Mouse (Mus musculus) thymus, adult 2 months (tissue): ENCODE measurements at regions not wholly inside any gene's neighbourhood (a gene's known extent, or its start where the extent isn't known, plus 50 kb on each side); places are given as distances from the start of the nearest gene placed in this dataset.

Experiments
- CTCF ChIP-seq: fragments of 200-500 bp; IDR thresholded peaks from 2 replicates; pipeline ENCODE4 v1.5.1; 2012; ENCODE audit warnings: mild to moderate bottlenecking, control low read depth, low read length, moderate library complexity, borderline replicate concordance; ENCODE audit not compliant: control insufficient read depth, poor library complexity, insufficient read depth; ENCODE audit errors: extremely low read depth
- POLR2A ChIP-seq: fragments of 200-500 bp; IDR thresholded peaks from 2 replicates; pipeline ENCODE4 v1.6.1; 2012; ENCODE audit warnings: mild to moderate bottlenecking, low read length, control low read depth, moderate library complexity; ENCODE audit not compliant: control insufficient read depth, poor library complexity, insufficient read depth; ENCODE audit errors: extremely low read depth

DNA sequence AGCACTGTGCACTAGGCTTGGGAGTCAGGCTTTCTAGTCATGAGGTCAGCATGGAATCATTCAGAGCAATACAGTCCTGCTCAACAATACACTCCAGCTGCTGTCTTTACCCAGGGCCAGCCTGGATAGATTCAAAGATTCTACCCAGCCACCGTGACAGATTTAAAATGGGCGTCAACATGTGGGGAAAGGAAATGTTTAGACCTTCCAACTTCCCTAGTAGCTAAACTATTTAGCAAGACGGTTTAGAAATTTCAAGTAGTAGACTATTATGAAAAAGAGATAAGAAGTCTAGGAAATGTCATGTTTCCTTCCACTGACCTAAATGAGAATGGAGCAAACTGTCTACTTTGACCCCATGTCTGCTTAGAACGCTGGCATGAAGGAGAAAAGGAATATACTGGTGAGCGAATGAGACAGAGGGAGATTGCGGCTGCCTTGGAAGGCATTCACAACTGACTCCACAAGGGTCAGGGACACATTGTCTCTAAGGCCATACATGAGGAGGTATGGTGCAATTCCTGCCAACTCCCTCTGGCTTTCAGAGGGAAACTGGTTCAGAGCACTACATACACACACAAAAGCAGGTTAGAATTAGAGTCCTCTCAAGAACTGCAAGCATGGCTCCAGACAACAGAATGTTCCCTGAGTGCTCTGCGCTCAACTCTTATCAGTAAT, 364.6 kb upstream of the Acvr2a start:
- TF ChIP-seq CTCF (no peak), POLR2A (no peak)
